ENCODE assay signal across 9 mouse cellular contexts in the genomic region with DNA sequence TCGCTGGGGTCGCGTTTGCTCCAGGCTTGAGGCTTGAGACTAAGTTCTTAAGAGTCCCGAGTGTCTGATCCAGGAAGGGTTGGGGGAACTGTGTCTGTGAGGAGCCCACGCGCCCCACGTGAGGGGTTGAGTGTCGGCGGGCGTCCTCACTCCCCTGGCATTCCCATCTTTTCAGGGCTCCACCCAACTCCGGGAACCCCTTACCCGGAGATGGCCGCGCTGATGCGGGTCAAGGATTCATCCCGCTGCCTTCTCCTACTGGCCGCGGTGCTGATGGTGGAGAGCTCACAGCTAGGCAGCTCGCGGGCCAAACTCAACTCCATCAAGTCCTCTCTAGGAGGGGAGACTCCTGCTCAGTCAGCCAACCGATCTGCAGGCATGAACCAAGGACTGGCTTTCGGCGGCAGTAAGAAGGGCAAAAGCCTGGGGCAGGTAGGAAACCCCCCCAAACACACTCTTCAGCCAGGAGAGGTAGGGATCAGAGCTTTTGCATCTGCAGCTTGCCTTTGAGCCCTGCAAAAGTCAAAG. TPM values are rescaled to one million over a fixed set of nuclear protein-coding genes. Genes with fewer than 3 reads are reported as not detected.
A peak's percentile ranks its signal among the peaks of the same experiment; 100 is the strongest.
DNase-seq lines count a peak whose midpoint lies in the region; ATAC-seq and TF ChIP-seq lines count a peak whose summit lies in the region.
"Had no signal": no experiment of that assay in that cellular context is flagged by ENCODE, and none has a peak within 500 bp of the region (broad histone marks: within the 10 kb centered on the region; RNA-seq: fewer than 3 reads in every experiment).

No protein-coding gene starts in this region.

- H3K4me3 ChIP-seq in left cerebral cortex, adult 2 months: peak overlapping the region; percentile 41
- peak overlapping the region; percentile 66 for H3K4me3 ChIP-seq in embryonic facial prominence, embryonic 10.5 days
- H3K4me3 ChIP-seq in liver, embryonic 16.5 days (ENCODE audit: low read depth, low read length): peak overlapping the region; percentile 19

- peak overlapping the region; percentile 12 for H3K4me2 ChIP-seq in liver, embryonic 16.5 days (ENCODE audit: low read depth, low read length)

- intact Hi-C loops in left cerebral cortex, adult 2 months (cut with DNase I): loop anchor here (2.0 to 10.0 kb wide), 2 partner anchors 109 to 491 kb away; no protein-coding TSS in a partner anchor
- intact Hi-C loops in left cerebral cortex, postnatal 14 days (cut with DNase I): loop anchor here (5.0 kb wide), 2 partner anchors 109 to 274 kb away; no protein-coding TSS in a partner anchor

- ATAC-seq in liver, embryonic 16.5 days (ENCODE audit: low read depth): no peak

- H3K9me3 ChIP-seq in embryonic facial prominence, embryonic 10.5 days: no peaks in the 10 kb centered on the region
- no peaks in the 10 kb centered on the region for H3K9me3 ChIP-seq in liver, embryonic 16.5 days (replicated peaks; ENCODE audit: control insufficient read depth, low read length)

- DNase-seq in left cerebral cortex, adult 2 months (ENCODE audit: extremely low spot score in 1 of 2, low spot score in 2 of 2): peak in 1 of 2 experiments; percentile 13
- DNase-seq in left cerebral cortex, postnatal 14 days (ENCODE audit: low spot score in 2 of 2): no peak
- peak; percentile 60 for DNase-seq in embryonic facial prominence, embryonic 10.5 days (ENCODE audit: low spot score)
- DNase-seq in heart, postnatal 4 days: peak; percentile 11
- DNase-seq in urinary bladder, postnatal 25 days (ENCODE audit: low spot score): no peak
- no peak for DNase-seq in B cell, adult 2 months
- DNase-seq in thymus, postnatal 36 days: no peak

- H3K36me3 ChIP-seq in embryonic facial prominence, embryonic 10.5 days (replicated peaks): no peaks in the 10 kb centered on the region
- H3K36me3 ChIP-seq in liver, embryonic 16.5 days (ENCODE audit: control insufficient read depth, insufficient read depth): no peaks in the 10 kb centered on the region

- under 1% methylated on average over 23 of the region's 23 CpGs for WGBS in embryonic facial prominence, embryonic 10.5 days
- 1% methylated on average over 23 of the region's 23 CpGs for WGBS in liver, embryonic 16.5 days (ENCODE audit: insufficient replicate concordance)

- peaks cover 39% of the 10 kb centered on the region for H3K4me1 ChIP-seq in embryonic facial prominence, embryonic 10.5 days
- H3K4me1 ChIP-seq in liver, embryonic 16.5 days (ENCODE audit: control insufficient read depth, low read depth, low read length): no peaks in the 10 kb centered on the region; the same call in 1 of the 2 replicates

- H3K9ac ChIP-seq in liver, embryonic 16.5 days (ENCODE audit: low read depth, low read length): no peak overlapping the region

- no peak for TF ChIP-seq CTCF in left cerebral cortex, adult 2 months (IDR thresholded peaks at IDR 0.05)

- peaks cover 41% of the 10 kb centered on the region for H3K27me3 ChIP-seq in embryonic facial prominence, embryonic 10.5 days (replicated peaks; ENCODE audit: low read depth, poor library complexity, severe bottlenecking)
- H3K27me3 ChIP-seq in liver, embryonic 16.5 days (ENCODE audit: control insufficient read depth, insufficient read depth, low read depth, low read length): peaks cover 24% of the 10 kb centered on the region

- no peak overlapping the region for H3K27ac ChIP-seq in left cerebral cortex, adult 2 months
- H3K27ac ChIP-seq in embryonic facial prominence, embryonic 10.5 days (replicated peaks): peak overlapping the region; percentile 76
- no peak overlapping the region for H3K27ac ChIP-seq in liver, embryonic 16.5 days (ENCODE audit: low read length)

RNA-seq across cellular contexts. Expression of a gene that starts 0.8 kb away (rescaled TPM):
- 1 to 10 TPM in 1 of 2 experiments, under 1 TPM in 1; 0.56 to 1.2 TPM for total RNA-seq in left cerebral cortex, adult 2 months (2021)
- total RNA-seq in left cerebral cortex, postnatal 14 days (2021): 1 to 10 TPM in 1 of 2 experiments, under 1 TPM in 1; 0.81 to 1.2 TPM
- 5.7 and 12.1 TPM in 2 replicates for polyA plus RNA-seq in embryonic facial prominence, embryonic 10.5 days (2016; fragmentation: Nextera tagmentation; extraction: Ambion mirVana)
- total RNA-seq in heart, postnatal 4 days (2021): under 1 TPM; 0.45 to 0.81 TPM
- polyA plus RNA-seq in liver, embryonic 16.5 days (2015; fragmentation: Nextera tagmentation; extraction: Ambion mirVana): 0.28 and 0.35 TPM in 2 replicates
- total RNA-seq: common myeloid progenitor, adult 5-6 weeks had no signal

Comparison
In these comparisons a context has a peak if more than half of its experiments do, and no peak if none do; other contexts are left out.
1. DNase-seq: peak in embryonic facial prominence, embryonic 10.5 days (single experiment) and heart, postnatal 4 days (single experiment); none in left cerebral cortex, postnatal 14 days (0 of 2), urinary bladder, postnatal 25 days (single experiment), B cell, adult 2 months (0 of 2) and thymus, postnatal 36 days (0 of 2).
2. Peak in every context shown above with its lines, with median percentiles within 50 percentile points of each other: H3K4me3 ChIP-seq.